22 mouse cellular contexts compared by ENCODE assay signal in the genomic region with DNA sequence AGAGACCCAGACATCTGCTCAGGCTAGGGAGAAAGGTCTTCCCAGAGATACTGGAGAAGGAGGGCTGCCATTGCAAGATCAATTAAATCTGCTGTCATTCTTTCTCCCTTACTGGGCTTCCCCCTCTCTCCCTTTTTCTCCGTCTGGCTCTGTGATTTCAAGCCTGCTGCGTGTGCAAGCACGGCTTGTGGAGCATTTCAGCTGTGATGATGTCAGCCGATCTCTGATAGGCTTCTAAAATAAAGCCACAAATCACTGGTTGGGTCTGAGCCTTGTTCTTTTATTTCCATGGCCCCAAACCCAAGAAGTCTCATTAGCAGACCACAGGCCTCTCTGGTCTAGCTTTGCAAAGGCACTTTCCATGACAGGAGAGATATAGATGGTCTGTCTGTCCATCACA. TPM values are rescaled to one million over a fixed set of nuclear protein-coding genes. Genes with fewer than 3 reads are reported as not detected.
DNase-seq lines count a peak whose midpoint lies in the region; ATAC-seq and TF ChIP-seq lines count a peak whose summit lies in the region.
"Had no signal": no experiment of that assay in that cellular context is flagged by ENCODE, and none has a peak within 500 bp of the region (broad histone marks: within the 10 kb centered on the region; RNA-seq: fewer than 3 reads in every experiment).

No protein-coding gene starts in this region.

- no peak overlapping the region for H3K4me3 ChIP-seq in layer of hippocampus, adult 2 months
- H3K4me3 ChIP-seq in embryonic facial prominence, embryonic 14.5 days (ENCODE audit: low read depth, low read length) = no peak overlapping the region
- H3K4me3 ChIP-seq: embryonic facial prominence, embryonic 15.5 days; hindbrain, embryonic 10.5 days had no signal

- no peak overlapping the region for H3K9ac ChIP-seq in embryonic facial prominence, embryonic 14.5 days (ENCODE audit: low read depth, low read length)
- H3K9ac ChIP-seq: embryonic facial prominence, embryonic 15.5 days; hindbrain, embryonic 14.5 days had no signal

- no peak for TF ChIP-seq CTCF in layer of hippocampus, adult 2 months (conservative IDR thresholded peaks at IDR 0.05)

- peak overlapping the region; percentile 32; the same call in 1 of the 2 replicates for H3K27ac ChIP-seq in layer of hippocampus, adult 2 months
- H3K27ac ChIP-seq in embryonic facial prominence, embryonic 14.5 days (replicated peaks; ENCODE audit: low read depth, low read length) = no peak overlapping the region
- H3K27ac ChIP-seq: embryonic facial prominence, embryonic 15.5 days; hindbrain, embryonic 10.5 days; hindbrain, embryonic 14.5 days had no signal

- H3K9me3 ChIP-seq in embryonic facial prominence, embryonic 14.5 days (ENCODE audit: control insufficient read depth, low read length) = no peaks in the 10 kb centered on the region
- H3K9me3 ChIP-seq: embryonic facial prominence, embryonic 15.5 days; hindbrain, embryonic 10.5 days had no signal

- H3K36me3 ChIP-seq in embryonic facial prominence, embryonic 14.5 days (ENCODE audit: control insufficient read depth, insufficient read depth, low read length) = 0 out of 2 replicates have a peak, but pooled peaks cover 8% of the 10 kb centered on the region

- ATAC-seq in frontal cortex, adult (ENCODE audit: low TSS enrichment) = peak; percentile 27; the same call in 1 of the 2 replicates
- ATAC-seq in embryonic facial prominence, embryonic 14.5 days (ENCODE audit: low read depth) = no peak
- ATAC-seq: activated CD4-positive, CD25-positive, alpha-beta regulatory T cell, adult 4 months; CD4-positive, CD25-positive, alpha-beta regulatory T cell, adult 4 months; forebrain, embryonic 16.5 days; intestine, postnatal 0 days had no signal

- H3K27me3 ChIP-seq in embryonic facial prominence, embryonic 14.5 days (replicated peaks; ENCODE audit: control insufficient read depth, insufficient read depth, low read length) = no peaks in the 10 kb centered on the region
- H3K27me3 ChIP-seq: embryonic facial prominence, embryonic 15.5 days had no signal

- WGBS in embryonic facial prominence, embryonic 14.5 days = 44% methylated on average over 4 of the region's 4 CpGs

- no peak for DNase-seq in frontal cortex, postnatal 36 days (ENCODE audit: low spot score in 2 of 2)
- no peak for DNase-seq in layer of hippocampus, adult 2 months (ENCODE audit: low spot score in 2 of 2)
- no peak for DNase-seq in layer of hippocampus, postnatal 36 days
- DNase-seq in embryonic facial prominence, embryonic 14.5 days (ENCODE audit: low spot score) = peak; percentile 70
- DNase-seq in kidney, postnatal 10 days = no peak
- DNase-seq: adrenal gland, adult 8-10 months; adrenal gland, postnatal 25 days; cerebellum, adult 18-20 months; cerebellum, adult 9-10 months; cerebellum, postnatal 14 days; gastrocnemius, postnatal 10 days; gastrocnemius, postnatal 36 days; kidney, adult 2 months had no signal

- H3K4me1 ChIP-seq in embryonic facial prominence, embryonic 14.5 days (ENCODE audit: control insufficient read depth, insufficient read depth, low read length) = no peaks in the 10 kb centered on the region; the same call in 1 of the 2 replicates
- H3K4me1 ChIP-seq: embryonic facial prominence, embryonic 15.5 days had no signal

- H3K4me2 ChIP-seq in embryonic facial prominence, embryonic 14.5 days (ENCODE audit: low read depth, low read length) = no peak overlapping the region
- H3K4me2 ChIP-seq: embryonic facial prominence, embryonic 15.5 days; heart, embryonic 11.5 days; hindbrain, embryonic 14.5 days had no signal

RNA-seq across cellular contexts. Expression of a gene that starts 57.7 kb away (rescaled TPM):
- total RNA-seq in layer of hippocampus, adult 2 months (2021) = 10 to 100 TPM; 63.7 to 66.9 TPM
- total RNA-seq in layer of hippocampus, postnatal 36 days (2021) = 10 to 100 TPM; 59.6 to 64.5 TPM
- polyA plus RNA-seq in embryonic facial prominence, embryonic 14.5 days (2014; fragmentation: Nextera tagmentation; extraction: Ambion mirVana) = 46.4 and 51.5 TPM in 2 replicates
- polyA plus RNA-seq: activated CD4-positive, CD25-positive, alpha-beta regulatory T cell, adult 4 months had no signal
